Mouse (Mus musculus) testis, adult 10 weeks (tissue): ENCODE data around the gene Cuedc1. TPM values are rescaled to one million over a fixed set of nuclear protein-coding genes. Genes with fewer than 3 reads are reported as not detected.

Experiments used
- polyA plus RNA-seq: library from polyadenylated mRNA; stranded (reverse); fragments of 350-450 nt; fragmentation: Illumina TruSeq; extraction: RNeasy Lipid Tissue Mini Kit (QIAGEN cat#74804); gene quantifications from one replicate; pipeline ENCODE4 v1.2.3, GENCODE M21; 2014; ENCODE audit warnings: low read depth, low replicate concordance

The Cuedc1 gene
- polyA plus RNA-seq: 0.21 TPM

DNA sequence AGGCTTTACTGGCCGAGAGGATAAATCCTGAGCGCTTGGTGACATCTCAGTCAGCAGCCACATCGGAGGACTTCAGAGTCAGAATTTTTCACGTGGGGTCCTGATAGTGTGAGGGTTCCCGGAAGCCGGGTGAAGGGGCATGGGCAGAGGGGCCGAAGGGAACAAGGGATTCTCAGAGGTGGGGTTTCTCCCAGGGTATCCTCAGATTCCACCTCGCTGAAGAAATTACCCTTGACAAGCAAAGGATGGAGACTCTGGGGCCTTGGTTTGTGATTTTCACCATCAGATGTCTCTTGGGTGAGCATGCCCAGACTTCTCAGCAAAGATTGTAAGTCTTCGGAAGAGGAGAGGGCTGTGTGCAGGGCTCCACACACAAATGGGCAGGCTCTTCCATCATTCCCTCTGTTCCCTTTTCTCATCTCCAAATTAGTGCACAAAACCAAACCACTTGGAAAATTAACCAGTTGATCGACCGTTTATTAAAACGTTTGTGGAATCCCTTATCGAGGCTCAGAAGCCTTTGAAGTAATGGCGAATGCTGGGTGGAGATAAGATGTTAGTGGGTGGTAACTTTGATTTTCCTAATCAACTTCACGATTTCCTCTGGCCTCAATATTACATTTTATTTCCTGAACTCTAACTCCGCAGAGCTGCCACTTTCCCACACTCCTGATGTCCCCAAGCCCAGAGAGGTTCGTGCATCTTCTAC lies at the start of gene Cuedc1:
Gene Cuedc1, plus strand, starts transcription at position 38 of the 709 bp plus-strand sequence.

DNA sequence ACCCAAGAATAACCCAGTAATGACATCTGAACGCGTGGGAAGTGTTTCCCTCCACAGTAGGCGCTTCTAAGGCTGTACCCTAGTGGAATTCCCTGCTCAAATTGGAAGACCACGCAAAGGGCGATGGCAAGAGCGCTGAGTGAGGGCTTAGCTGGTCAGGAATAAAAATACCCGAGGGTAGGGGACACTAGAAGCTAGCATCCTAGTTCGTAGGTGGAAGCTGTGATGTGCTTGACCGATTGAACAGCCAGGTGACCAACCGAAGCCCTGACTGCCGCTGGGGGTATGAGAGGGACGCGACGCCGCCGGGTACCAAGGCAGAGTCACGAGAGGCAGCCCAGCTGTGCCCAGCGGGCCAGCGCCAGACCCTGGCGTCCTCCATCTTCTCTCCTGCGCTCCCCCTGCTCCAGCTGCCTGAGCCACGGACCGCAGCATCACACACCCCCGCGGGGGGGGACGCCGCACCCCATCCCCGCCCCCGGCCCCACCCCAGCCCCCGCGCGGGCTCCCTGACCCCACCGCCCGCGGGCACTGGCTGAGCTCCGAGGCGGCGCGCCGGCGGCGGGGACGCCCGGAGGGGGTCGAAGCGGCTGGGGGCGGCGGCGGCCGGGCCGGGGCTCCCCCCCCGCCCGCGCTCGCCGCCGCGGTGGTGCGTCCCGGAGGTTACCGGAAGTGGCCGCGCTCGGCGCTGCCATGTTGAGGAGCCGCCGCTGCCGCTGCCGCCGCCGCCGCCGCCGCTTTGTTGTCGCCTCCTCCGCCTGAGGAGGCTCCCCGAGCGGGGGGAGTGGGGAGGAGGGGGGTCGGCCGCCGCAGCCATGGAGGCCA lies 30.1 kb upstream of the Cuedc1 start, which contains the start of gene Vezf1:
Gene Vezf1, plus strand, starts transcription at position 694 of the 825 bp plus-strand sequence.

DNA sequence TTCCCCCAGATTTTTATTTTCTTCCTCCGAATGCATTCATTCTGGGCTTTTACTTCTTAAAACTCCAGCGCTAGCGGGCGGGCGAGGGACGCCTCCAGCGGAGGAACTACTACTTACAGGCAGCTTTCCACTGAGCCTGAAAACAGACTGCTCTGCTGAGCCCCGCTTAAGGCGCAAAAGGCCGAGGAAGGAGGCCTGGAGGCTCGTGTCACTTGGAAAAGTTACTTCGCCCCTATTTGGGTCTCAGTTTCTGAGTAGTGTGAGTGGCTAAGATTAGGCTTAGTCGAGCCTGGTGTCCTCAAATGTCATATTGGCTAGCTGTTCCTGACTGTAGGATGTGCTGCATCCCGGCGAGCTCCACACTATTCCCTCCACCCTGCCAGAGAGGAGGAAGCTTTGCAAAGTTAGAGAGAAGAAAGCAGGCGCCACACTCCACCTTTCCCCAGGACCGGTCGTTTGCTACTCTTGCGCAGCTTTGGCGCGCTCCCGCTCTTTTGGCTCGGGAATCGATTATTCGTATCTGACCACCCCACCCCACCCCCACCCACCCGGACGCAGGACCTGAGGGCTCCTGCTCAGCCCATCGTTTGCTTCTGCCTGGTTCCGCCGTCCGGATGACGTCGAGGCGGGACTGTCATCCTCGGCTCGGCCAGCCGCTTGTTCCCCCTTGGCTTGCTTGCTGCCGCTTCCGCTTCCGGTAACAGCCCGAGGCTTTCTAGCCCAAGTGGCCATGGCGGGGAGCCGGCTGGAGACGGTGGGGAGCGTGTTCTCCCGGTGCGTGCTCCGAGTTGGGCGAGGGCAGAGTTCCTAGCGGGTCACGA lies 106.1 kb downstream of the Cuedc1 start, which contains the start of gene Mrps23:
Gene Mrps23, plus strand, starts transcription at position 677 of the 821 bp plus-strand sequence.

Other genes with a start within 250 kb of the Cuedc1 start
- gene Mks1, start 244.8 kb upstream of the Cuedc1 start, polyA plus RNA-seq: 4.4 TPM
- not detected for gene Epx, start 222.5 kb upstream of the Cuedc1 start, polyA plus RNA-seq
- not detected for gene Olfr462, start 205.8 kb upstream of the Cuedc1 start, polyA plus RNA-seq
- gene Olfr463, start 200.7 kb upstream of the Cuedc1 start, polyA plus RNA-seq: not detected
- not detected for gene Olfr464, start 177.1 kb upstream of the Cuedc1 start, polyA plus RNA-seq
- gene Dynll2, start 110.5 kb upstream of the Cuedc1 start, polyA plus RNA-seq: 97.5 TPM
- 388 TPM for gene Srsf1, start 50.7 kb upstream of the Cuedc1 start, polyA plus RNA-seq
- 11.9 TPM for gene Vezf1, start 29.8 kb upstream of the Cuedc1 start, polyA plus RNA-seq
- gene Mrps23, start 106.3 kb downstream of the Cuedc1 start, polyA plus RNA-seq: 32.4 TPM
- 5.3 TPM for gene Ccdc182, start 196.0 kb downstream of the Cuedc1 start, polyA plus RNA-seq